Mouse (Mus musculus): ENCODE measurements around the gene Ppil1. TPM values are rescaled to one million over a fixed set of nuclear protein-coding genes. Genes with fewer than 3 reads are reported as not detected.

Ppil1 gene
- polyA plus RNA-seq (2021): 54.0 TPM

DNA sequence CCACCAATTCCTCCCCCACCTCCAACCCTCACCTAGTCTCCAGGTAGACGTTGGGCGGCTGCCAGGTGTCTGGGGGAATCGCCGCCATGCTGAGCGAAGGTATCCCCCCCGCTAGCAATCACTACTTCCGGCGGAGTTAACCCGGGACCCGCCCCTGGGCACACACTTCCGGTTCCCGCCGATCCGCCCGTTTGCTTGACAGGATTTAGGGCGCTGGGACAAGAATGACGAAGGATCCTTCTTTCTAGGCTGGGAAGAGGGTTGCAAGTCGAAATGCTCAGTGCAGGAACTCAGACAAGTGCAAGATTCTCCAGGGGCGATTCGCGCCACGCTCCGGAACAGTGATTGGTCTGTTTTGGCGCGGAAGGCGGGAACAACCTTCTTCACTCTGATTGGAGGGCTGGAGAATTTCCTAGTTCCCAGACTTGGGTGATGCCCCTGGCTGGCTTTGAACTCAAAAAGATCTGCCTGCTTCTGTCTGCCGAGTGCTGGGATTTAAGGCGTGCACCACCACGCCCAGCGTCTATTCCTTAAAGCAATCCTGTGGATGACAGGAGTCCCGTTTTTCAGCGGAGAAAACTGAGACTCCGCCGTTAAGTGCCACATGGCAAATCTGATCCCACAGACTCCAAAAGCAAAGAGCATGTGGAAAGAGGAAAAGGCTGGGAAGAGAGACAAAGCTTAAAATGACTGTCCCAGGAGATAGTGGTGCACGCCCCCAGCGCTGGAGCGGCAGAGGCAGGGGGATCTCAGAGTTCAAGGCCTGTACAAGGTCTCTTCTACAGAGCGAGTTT lies at the start of gene Ppil1:
Ppil1 (minus strand) TSS at position 347 of the 794 bp plus-strand sequence.
- CTCF ChIA-PET: interaction anchor here (2.5 kb wide), 1 partner anchor 107 kb away, joined by 12 read pairs; no protein-coding TSS in a partner anchor
- POLR2A ChIA-PET: no interaction called here
- no peaks in the 10 kb centered on the region for H3K27me3 ChIP-seq
- in situ Hi-C loops (cut with MboI; ENCODE audit: low pct_unique_long_range_greater_than_20kb): loop anchor here (5.0 to 10.0 kb wide), 2 partner anchors 103 to 251 kb away; no protein-coding TSS in a partner anchor
- ATAC-seq (peak; percentile 34), DNase-seq (ENCODE audit: low read depth, low spot score) (no peak)
- TF ChIP-seq CTCF (IDR thresholded peaks at IDR 0.05): no peak

DNA sequence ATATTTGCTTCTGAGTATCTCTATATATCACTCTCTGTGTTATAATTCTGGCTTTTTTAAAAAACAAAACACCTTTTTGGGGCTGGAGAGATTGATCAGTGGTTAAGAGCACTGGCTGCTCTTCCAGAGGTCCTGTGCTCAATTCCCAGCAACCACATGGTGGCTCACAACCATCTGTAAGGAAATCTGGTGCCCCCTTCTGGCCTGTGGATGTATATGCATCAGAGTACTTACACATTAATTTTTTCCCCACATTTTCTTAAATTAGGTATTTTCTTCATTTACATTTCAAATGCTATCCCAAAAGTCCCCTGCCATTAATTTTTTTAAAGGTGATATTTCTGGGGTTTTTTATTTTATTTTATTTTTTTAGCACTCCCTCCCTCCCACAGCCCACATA lies 49.3 kb upstream of the Ppil1 start:
- no peak for DNase-seq (ENCODE audit: low read depth, low spot score)
- in situ Hi-C loops (cut with MboI; ENCODE audit: low pct_unique_long_range_greater_than_20kb): no loop called here
- CTCF ChIA-PET: no interaction called here
- TF ChIP-seq CTCF (IDR thresholded peaks at IDR 0.05): no peak
- no peak for ATAC-seq
- H3K27me3 ChIP-seq: no peaks in the 10 kb centered on the region
- POLR2A ChIA-PET: no interaction called here

DNA sequence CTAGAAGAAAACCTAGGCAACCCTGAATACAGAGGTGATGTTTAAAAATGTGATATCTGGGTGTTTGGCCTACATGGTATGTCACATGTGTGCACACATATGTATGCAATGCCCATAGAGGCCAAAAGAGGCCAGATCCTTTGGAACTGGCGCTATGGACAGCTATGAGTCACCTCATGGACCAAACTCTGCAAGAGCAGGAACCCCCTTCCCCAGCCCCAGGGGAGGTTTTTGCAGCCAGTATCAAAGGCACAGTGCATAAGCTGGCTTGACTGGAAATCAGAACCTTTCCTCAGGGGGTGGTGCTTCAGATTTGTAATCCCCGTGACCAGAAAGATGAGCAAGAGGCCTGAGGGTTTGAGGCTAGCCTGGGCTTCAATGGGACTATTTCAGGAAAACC lies 48.1 kb upstream of the Ppil1 start:
- H3K27me3 ChIP-seq: no peaks in the 10 kb centered on the region
- no peak for TF ChIP-seq CTCF (IDR thresholded peaks at IDR 0.05)
- in situ Hi-C loops (cut with MboI; ENCODE audit: low pct_unique_long_range_greater_than_20kb): no loop called here
- CTCF ChIA-PET: interaction anchor here (0.9 kb wide), 1 partner anchor 10 kb away, joined by 3 read pairs; no protein-coding TSS in a partner anchor
- POLR2A ChIA-PET: no interaction called here
- DNase-seq (ENCODE audit: low read depth, low spot score) (no peak), ATAC-seq (no peak)

DNA sequence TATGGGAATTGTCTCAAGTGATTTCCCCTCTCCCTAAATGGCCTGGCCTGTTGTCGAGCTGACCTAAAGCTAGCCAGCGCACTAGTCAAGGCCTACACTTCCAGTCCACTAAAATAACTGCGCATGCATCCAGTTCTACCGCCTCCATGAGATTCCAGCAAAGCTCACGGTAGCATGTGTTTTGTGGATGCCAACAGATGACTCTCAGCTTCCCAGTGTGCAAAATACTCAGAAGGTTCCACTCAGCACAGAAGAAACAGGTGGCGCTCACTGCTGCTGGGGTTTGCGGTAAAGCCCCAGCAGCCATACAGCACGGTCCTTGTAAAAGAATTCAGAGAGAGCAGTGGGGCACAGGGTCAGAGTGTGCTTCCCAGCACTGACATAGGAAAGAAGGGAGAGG lies 47.6 kb upstream of the Ppil1 start:
- no peak for TF ChIP-seq CTCF (IDR thresholded peaks at IDR 0.05)
- ATAC-seq (no peak), DNase-seq (ENCODE audit: low read depth, low spot score) (no peak)
- CTCF ChIA-PET: interaction anchor here (0.9 kb wide), 1 partner anchor 10 kb away, joined by 3 read pairs; no protein-coding TSS in a partner anchor
- in situ Hi-C loops (cut with MboI; ENCODE audit: low pct_unique_long_range_greater_than_20kb): no loop called here
- no peaks in the 10 kb centered on the region for H3K27me3 ChIP-seq
- POLR2A ChIA-PET: no interaction called here

DNA sequence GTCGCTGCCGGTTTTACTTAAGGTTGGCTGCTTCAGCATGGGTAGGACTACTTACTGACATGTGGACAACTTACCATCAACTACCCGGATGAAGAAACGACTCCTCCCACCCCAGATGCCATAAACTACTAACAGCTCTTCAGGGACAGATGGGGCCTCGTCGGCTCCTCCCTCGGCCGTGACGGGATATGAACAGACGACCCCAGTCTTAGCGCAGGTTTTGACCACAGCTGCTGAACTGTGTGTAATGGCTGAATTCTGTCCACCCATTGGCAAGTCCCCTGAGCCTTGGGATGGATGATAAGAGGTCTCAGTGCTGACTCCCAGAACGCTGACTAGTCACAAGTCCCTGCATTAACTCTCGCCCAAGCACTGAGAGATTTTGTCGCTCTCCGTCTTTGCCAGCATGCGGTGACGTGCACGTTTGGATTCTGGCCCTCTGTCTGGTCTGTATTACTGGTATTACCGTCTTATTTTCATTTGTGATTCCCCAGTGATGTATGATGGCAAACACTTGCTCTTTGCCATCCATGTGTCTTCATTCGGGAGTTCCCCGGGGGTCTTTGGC lies 46.2 kb upstream of the Ppil1 start:
- ChIA-PET POLR2A (no interaction called here), CTCF (no interaction called here)
- ATAC-seq (no peak), DNase-seq (ENCODE audit: low read depth, low spot score) (no peak)
- no peaks in the 10 kb centered on the region for H3K27me3 ChIP-seq
- TF ChIP-seq CTCF (IDR thresholded peaks at IDR 0.05): no peak
- in situ Hi-C loops (cut with MboI; ENCODE audit: low pct_unique_long_range_greater_than_20kb): no loop called here

DNA sequence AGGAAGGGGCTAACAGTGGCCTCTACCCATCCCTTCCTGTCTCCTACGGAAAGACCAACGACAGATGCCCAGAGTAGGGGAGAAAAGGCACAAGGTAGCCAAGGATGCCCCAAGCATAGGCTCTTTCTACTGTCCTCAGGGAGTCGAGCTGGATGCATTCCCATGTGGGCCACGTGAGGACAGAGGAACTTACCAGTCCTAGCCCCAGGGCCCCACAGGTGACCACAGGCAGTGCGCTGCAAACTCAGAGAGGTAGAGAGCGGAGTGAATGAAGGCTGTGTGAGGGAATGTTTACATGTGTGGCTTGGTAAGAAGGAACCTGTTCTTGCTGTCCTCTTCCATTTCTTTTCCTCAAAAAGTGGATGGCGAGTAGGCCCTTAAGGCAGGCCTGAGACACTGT lies 41.9 kb upstream of the Ppil1 start:
- DNase-seq (ENCODE audit: low read depth, low spot score) (no peak), ATAC-seq (no peak)
- ChIA-PET CTCF (interaction anchor here (1.4 kb wide), 1 partner anchor 22 kb away, joined by 3 read pairs; no protein-coding TSS in a partner anchor), POLR2A (interaction anchor here (0.6 kb wide), 1 partner anchor 103 kb away, joined by 3 read pairs; no protein-coding TSS in a partner anchor)
- no peak for TF ChIP-seq CTCF (IDR thresholded peaks at IDR 0.05)
- no peaks in the 10 kb centered on the region for H3K27me3 ChIP-seq
- in situ Hi-C loops (cut with MboI; ENCODE audit: low pct_unique_long_range_greater_than_20kb): no loop called here

DNA sequence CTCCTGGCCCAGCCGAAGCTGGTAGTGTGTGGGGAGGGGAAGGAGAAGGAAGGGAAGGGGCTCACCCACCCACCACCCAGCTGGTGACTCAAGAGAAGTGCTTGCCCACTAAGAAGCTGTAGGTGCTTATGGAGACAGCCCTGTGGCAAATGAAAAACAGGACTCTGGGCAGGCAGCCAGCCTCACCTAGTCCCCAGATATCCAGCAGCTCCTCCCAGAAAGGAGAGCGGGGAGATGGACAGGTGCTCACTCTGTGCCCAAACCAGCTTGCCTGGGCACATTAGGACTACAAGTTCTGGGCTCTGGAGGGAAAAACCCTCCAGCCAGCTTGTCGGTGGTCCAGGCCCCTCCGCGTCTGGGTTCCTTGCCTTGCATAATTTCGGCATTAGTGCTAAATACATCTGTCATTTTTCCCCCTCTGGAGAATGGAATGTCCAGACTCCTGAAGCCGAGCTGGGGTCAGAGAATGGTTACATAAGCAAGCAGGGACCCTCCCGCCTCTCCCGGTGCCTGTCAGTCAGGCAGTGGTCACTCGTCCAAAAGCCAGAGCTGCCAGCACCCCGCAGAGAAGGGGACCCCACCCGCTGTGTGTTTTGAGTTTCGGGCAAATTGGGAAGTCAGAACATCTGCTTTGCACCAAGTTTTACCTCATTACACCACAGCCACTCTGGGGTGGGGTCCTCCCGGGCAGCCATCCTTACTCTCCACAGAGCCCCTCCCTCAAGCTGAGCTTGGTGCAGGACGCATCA lies 41.2 kb upstream of the Ppil1 start:
- ATAC-seq (no peak), DNase-seq (ENCODE audit: low read depth, low spot score) (no peak)
- POLR2A ChIA-PET: interaction anchor here (1.4 kb wide), 1 partner anchor 10 kb away, joined by 4 read pairs; no protein-coding TSS in a partner anchor
- CTCF ChIA-PET: interaction anchor here (1.4 kb wide), 1 partner anchor 23 kb away, joined by 3 read pairs; no protein-coding TSS in a partner anchor
- in situ Hi-C loops (cut with MboI; ENCODE audit: low pct_unique_long_range_greater_than_20kb): no loop called here
- H3K27me3 ChIP-seq: no peaks in the 10 kb centered on the region
- TF ChIP-seq CTCF (IDR thresholded peaks at IDR 0.05): no peak

DNA sequence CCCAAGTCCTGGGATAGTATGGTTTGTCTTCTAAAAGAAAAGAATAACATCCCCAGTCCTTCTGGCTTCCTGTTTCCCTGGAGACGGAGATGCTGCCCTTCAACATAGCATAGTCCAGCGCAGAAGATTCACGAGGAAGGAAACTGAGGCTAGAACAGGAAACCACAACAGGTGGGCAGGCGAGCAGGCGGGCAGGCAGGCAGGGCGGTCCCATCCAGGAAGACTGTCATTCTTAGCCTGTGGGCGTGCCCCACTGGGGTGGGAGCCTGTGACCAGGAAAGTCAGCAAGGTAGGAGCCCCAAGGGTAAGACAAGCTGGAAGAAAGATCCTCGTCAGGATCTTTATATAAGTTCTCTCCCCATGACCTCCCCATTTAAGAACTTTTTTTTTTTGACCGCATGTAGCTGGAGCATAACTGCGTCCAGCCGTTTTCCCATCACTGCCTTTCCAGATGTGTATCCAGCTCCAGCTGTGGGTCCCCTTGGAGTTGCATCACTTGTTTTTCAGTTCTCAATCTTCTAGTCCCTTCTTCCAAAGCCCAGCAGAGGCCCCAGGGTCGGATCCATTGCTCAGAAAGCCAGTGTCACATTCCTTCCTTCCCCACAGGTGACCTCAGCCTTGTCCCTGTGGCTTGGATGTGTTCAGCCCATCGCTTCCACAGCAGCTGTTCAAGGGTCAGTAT lies 40.5 kb upstream of the Ppil1 start:
- in situ Hi-C loops (cut with MboI; ENCODE audit: low pct_unique_long_range_greater_than_20kb): no loop called here
- no peak for TF ChIP-seq CTCF (IDR thresholded peaks at IDR 0.05)
- ATAC-seq (no peak), DNase-seq (ENCODE audit: low read depth, low spot score) (no peak)
- no peaks in the 10 kb centered on the region for H3K27me3 ChIP-seq
- CTCF ChIA-PET: no interaction called here
- POLR2A ChIA-PET: interaction anchor here (1.4 kb wide), 1 partner anchor 11 kb away, joined by 4 read pairs; no protein-coding TSS in a partner anchor

DNA sequence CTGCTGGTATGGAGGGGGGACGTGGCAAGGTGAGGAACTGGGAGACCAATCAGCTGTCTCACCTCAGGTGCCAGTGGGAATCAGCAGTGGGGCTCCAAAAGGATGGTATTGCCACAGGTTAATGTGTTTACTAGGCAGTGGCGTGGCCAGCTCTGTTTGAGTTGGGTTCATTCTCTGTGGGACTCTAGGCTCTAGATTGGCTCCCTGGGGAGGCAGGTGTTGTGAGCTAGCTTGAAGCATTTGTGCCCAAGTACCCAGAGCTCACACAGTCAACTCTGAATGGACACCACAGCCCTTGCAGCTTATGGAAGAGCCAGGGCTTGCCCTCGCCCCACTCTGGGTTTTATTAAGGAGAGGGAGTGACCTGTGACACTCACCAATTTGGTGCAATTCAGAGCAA lies 39.9 kb upstream of the Ppil1 start:
- POLR2A ChIA-PET: interaction anchor here (1.4 kb wide), 1 partner anchor 12 kb away, joined by 4 read pairs; no protein-coding TSS in a partner anchor
- in situ Hi-C loops (cut with MboI; ENCODE audit: low pct_unique_long_range_greater_than_20kb): no loop called here
- CTCF ChIA-PET: interaction anchor here (1.2 kb wide), 2 partner anchors 35 kb away, joined by 3 read pairs; partner anchors contain the start of gene BC004004
- no peaks in the 10 kb centered on the region for H3K27me3 ChIP-seq
- DNase-seq (ENCODE audit: low read depth, low spot score) (no peak), ATAC-seq (no peak)
- TF ChIP-seq CTCF (IDR thresholded peaks at IDR 0.05): no peak

DNA sequence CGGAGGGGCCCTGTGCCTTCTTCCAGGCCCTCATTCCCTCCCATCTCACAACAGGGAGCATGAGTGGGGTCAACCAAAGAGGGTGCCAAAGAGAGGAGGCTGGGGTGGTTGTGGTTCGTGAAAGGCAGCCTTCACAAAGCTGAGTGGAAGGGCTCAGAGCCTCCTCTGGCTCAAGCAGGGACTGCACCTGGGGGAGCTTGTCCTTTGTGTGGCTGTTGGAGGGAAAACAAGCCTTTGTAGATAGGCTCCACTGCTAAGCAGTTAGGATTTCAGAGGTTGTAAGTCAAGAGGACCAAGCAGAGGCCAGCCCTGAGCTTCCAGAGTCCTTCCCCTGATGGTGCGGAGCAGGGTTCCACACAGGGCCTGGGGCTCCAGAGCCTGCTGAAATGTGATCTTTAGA lies 39.1 kb upstream of the Ppil1 start:
- CTCF ChIA-PET: interaction anchor here (0.9 to 1.2 kb wide), 3 partner anchors 16 to 35 kb away, joined by 3 read pairs; partner anchors contain the start of gene BC004004
- in situ Hi-C loops (cut with MboI; ENCODE audit: low pct_unique_long_range_greater_than_20kb): no loop called here
- ATAC-seq: no peak
- TF ChIP-seq CTCF (IDR thresholded peaks at IDR 0.05): no peak
- POLR2A ChIA-PET: no interaction called here
- DNase-seq (ENCODE audit: low read depth, low spot score): no peak
- H3K27me3 ChIP-seq: no peaks in the 10 kb centered on the region

All from Patski (cell line).